Mouse (Mus musculus): ENCODE results near the gene Tnfrsf9. TPM values are rescaled to one million over a fixed set of nuclear protein-coding genes. Genes with fewer than 3 reads are reported as not detected.
"Not testable (repeated sequence)": the region's sequence is repeated elsewhere in the genome, so short reads cannot be mapped to it uniquely, and the experiment has no call there.

The Tnfrsf9 gene
- total and polyA plus RNA-seq, 2 experiments from 2014 or later, result 0.53 to 2.0 TPM

DNA sequence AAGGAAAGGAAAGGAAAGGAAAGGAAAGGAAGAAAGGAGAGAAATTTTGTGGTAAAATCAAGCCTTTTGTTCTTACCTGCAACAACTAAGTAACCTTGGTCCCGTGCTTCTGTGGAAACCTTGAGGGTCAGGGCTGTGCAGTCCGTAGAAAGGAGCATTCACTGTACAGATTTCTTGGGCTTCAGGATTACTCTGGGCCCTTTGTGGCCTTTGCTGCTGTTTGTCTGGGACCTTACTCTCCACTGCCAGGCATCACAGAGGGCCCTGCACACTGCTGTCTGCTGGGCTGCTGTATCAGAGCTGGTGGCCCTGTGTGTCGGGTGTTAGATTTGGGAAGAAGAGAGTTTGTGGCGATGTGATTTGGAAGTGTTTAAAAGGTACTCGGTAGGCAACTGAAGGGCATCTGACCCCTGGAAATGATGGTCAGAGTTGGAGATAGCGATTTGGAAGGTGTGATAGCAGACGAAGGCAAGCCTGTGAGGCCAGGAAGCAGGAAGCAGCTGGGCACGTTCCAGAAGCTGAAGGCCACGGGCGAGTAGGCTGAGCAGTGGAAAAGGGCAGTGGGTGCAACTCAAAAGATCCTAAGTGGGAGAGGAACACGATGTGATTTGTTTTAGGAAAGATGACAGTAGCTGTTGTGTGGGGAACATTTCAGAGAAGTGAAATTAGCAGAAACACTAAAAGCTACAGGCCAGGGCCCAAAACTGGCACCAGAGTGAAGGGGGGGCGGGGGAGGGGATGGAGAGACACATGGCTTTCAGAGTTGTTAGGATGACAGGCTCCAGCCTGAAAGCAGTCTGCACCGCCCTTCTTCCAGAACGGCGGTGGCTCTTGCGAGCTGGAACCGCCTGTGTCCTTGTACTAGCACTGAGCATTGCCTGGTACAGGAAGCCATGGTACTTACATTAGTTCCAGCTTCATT, 44.8 kb upstream of the Tnfrsf9 start:
- TF ChIP-seq CTCF (IDR thresholded peaks at IDR 0.05; ENCODE audit: low read depth) (no peak), EP300 (IDR thresholded peaks at IDR 0.05; ENCODE audit: low read depth) (no peak)
- H3K4me2 ChIP-seq (ENCODE audit: low read depth, low read length), result no peak overlapping the region
- WGBS, result 48% methylated on average over 17 of the region's 17 CpGs
- DNase-seq (ENCODE audit: low spot score) (no peak), ATAC-seq (ENCODE audit: insufficient read depth, low read depth) (no peak)
- peaks cover 33% of the 10 kb centered on the region for H3K36me3 ChIP-seq (replicated peaks; ENCODE audit: control insufficient read depth, insufficient read depth, low read length)
- no peak overlapping the region for H3K27ac ChIP-seq (ENCODE audit: low read depth)
- H3K9ac ChIP-seq (replicated peaks; ENCODE audit: low read depth, low read length), result no peak overlapping the region
- no peak overlapping the region for H3K4me3 ChIP-seq (ENCODE audit: low read depth, low read length)
- H3K9me3 ChIP-seq (replicated peaks; ENCODE audit: control insufficient read depth, low read length), result no peaks in the 10 kb centered on the region
- peaks cover 20% of the 10 kb centered on the region for H3K4me1 ChIP-seq (ENCODE audit: control insufficient read depth, insufficient read depth)
- no peaks in the 10 kb centered on the region for H3K27me3 ChIP-seq (ENCODE audit: control insufficient read depth, insufficient read depth, low read length)

DNA sequence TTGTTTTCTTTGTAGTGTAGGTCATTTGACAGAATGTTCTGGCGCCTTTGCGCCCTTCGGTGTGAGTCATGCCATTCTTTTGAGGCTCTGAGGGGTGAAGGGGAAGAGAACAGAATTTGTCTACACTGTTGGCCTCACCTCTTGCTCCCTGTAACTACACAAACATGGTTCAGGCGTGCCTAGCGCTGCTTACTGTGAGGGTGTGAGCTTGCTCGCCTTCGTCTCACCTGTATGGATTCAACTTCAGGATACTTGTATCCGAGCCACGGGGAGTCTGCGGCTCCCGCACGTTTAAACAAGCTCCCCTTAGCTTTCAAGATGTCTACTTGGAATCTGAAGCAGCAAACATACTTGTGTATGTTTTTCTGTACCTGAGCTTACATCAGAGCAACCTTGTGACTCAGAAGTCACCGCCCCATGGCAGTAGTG, 43.4 kb upstream of the Tnfrsf9 start:
- Histone ChIP-seq H3K27ac (ENCODE audit: low read depth) (peak overlapping the region; percentile 27), H3K9me3 (replicated peaks; ENCODE audit: control insufficient read depth, low read length) (no peaks in the 10 kb centered on the region), H3K27me3 (ENCODE audit: control insufficient read depth, insufficient read depth, low read length) (no peaks in the 10 kb centered on the region), H3K4me1 (ENCODE audit: control insufficient read depth, insufficient read depth) (peaks cover 20% of the 10 kb centered on the region), H3K36me3 (replicated peaks; ENCODE audit: control insufficient read depth, insufficient read depth, low read length) (peaks cover 26% of the 10 kb centered on the region), H3K4me3 (ENCODE audit: low read depth, low read length) (no peak overlapping the region), H3K9ac (replicated peaks; ENCODE audit: low read depth, low read length) (no peak overlapping the region), H3K4me2 (ENCODE audit: low read depth, low read length) (no peak overlapping the region)
- TF ChIP-seq EP300 (IDR thresholded peaks at IDR 0.05; ENCODE audit: low read depth) (no peak), CTCF (IDR thresholded peaks at IDR 0.05; ENCODE audit: low read depth) (no peak)
- no peak for DNase-seq (ENCODE audit: low spot score)
- 77% methylated on average over 13 of the region's 13 CpGs for WGBS
- no peak for ATAC-seq (ENCODE audit: insufficient read depth, low read depth)

DNA sequence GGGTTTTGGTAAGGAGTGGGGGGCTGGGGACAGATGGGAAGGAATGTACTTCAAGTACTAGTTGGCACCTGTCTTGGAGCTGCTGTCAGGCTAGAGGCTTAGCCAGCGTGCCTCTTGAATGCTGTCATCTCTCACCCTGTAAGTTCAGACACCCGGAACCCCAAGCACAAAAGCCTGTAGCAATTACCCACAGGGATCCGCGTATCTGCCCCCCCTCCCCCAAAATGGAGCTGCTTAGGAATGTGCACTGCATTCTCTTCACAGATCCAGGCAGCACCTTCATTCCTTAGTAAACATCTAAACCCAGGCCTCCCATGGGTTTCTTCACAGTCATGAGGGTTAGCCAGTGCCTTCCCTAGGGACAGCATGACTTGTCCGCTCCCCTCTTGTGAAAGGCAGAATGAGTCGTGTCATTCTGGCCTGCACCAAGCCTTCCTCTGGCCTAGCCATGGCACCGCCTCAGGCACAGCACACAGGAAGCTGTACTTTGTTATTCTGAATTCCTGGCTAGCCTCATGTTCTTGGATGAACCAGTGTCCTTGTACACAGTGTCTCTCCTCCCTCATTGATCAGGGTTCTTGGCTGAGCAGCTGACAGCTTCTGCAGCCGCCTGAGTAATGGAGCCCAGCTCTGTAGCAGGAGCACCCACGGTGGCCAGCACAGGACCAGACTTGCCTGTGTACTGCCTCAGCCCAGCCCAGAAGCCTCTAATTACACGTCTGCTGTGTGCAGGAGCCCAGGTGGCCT, 42.8 kb upstream of the Tnfrsf9 start:
- Histone ChIP-seq H3K27me3 (ENCODE audit: control insufficient read depth, insufficient read depth, low read length) (no peaks in the 10 kb centered on the region), H3K27ac (ENCODE audit: low read depth) (peak overlapping the region; percentile 27), H3K9ac (replicated peaks; ENCODE audit: low read depth, low read length) (0 out of 2 replicates have a peak overlapping the region, but pooled peaks have one; percentile 17), H3K9me3 (replicated peaks; ENCODE audit: control insufficient read depth, low read length) (no peaks in the 10 kb centered on the region), H3K4me2 (ENCODE audit: low read depth, low read length) (no peak overlapping the region), H3K4me1 (ENCODE audit: control insufficient read depth, insufficient read depth) (peaks cover 20% of the 10 kb centered on the region), H3K36me3 (replicated peaks; ENCODE audit: control insufficient read depth, insufficient read depth, low read length) (peaks cover 20% of the 10 kb centered on the region), H3K4me3 (ENCODE audit: low read depth, low read length) (no peak overlapping the region)
- TF ChIP-seq EP300 (IDR thresholded peaks at IDR 0.05; ENCODE audit: low read depth) (no peak), CTCF (IDR thresholded peaks at IDR 0.05; ENCODE audit: low read depth) (no peak)
- 28% methylated on average over 10 of the region's 10 CpGs for WGBS
- ATAC-seq (ENCODE audit: insufficient read depth, low read depth), result peak; percentile 65
- DNase-seq (ENCODE audit: low spot score), result no peak

DNA sequence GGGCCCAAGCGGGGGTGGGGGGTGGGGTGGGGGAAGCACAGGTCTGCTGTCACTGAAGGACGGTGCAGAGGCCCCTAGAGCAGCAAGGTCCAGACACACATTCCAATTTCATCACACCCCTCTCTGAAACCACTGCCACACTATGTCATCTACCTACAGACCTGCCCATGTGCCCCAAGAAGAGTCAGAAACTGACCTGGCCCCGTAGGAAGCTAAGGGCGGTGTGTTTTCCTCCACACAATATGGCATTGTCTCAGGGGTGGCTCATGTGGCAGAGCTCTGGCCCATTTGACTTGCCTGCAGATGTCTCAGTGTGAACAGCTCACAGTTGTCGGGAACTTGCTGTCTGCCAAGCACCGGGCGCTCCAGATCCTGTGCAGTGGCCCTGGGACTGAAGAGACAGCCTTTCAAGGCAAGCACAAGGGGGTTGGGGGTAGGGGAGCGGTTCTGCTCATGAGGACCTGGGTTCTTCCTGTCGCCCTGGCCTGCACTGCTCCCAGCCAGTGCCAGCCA, 42.2 kb upstream of the Tnfrsf9 start:
- no peak for DNase-seq (ENCODE audit: low spot score)

DNA sequence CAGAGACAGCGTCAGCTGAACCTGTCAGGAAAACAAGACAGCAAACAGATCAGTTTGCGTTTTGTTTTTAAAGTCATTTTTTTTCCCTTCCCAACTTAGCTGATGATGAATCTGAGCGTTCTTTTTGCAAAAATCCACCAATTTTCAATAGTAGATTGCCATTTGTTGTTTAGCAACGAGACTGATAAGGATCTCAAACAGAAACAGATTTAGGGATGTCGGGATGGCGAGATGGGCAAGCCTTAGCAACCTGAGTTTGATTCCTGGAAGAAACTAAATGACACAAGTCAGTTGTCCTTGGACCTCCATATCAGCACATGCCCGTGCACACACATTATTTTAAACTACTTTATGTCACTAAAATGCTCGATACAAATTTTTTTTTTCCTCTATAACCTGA, 41.7 kb upstream of the Tnfrsf9 start:
- 71% methylated on average over 8 of the region's 8 CpGs for WGBS
- no peaks in the 10 kb centered on the region for H3K9me3 ChIP-seq (replicated peaks; ENCODE audit: control insufficient read depth, low read length)
- peaks cover 20% of the 10 kb centered on the region for H3K4me1 ChIP-seq (ENCODE audit: control insufficient read depth, insufficient read depth)
- no peak overlapping the region for H3K4me2 ChIP-seq (ENCODE audit: low read depth, low read length)
- DNase-seq (ENCODE audit: low spot score) (no peak), ATAC-seq (ENCODE audit: insufficient read depth, low read depth) (no peak)
- H3K27ac ChIP-seq (ENCODE audit: low read depth), result no peak overlapping the region; the same call in 1 of the 2 replicates
- no peak overlapping the region for H3K4me3 ChIP-seq (ENCODE audit: low read depth, low read length)
- H3K36me3 ChIP-seq (replicated peaks; ENCODE audit: control insufficient read depth, insufficient read depth, low read length), result peaks cover 9% of the 10 kb centered on the region
- TF ChIP-seq EP300 (IDR thresholded peaks at IDR 0.05; ENCODE audit: low read depth) (no peak), CTCF (IDR thresholded peaks at IDR 0.05; ENCODE audit: low read depth) (no peak)
- no peak overlapping the region for H3K9ac ChIP-seq (replicated peaks; ENCODE audit: low read depth, low read length)
- no peaks in the 10 kb centered on the region for H3K27me3 ChIP-seq (ENCODE audit: control insufficient read depth, insufficient read depth, low read length)

More for the DNA sequence above, 42.2 kb upstream of the Tnfrsf9 start:
- 51% methylated on average over 9 of the region's 9 CpGs for WGBS
- Histone ChIP-seq H3K27ac (ENCODE audit: low read depth) (peak overlapping the region; percentile 27), H3K36me3 (replicated peaks; ENCODE audit: control insufficient read depth, insufficient read depth, low read length) (peaks cover 14% of the 10 kb centered on the region), H3K9me3 (replicated peaks; ENCODE audit: control insufficient read depth, low read length) (no peaks in the 10 kb centered on the region), H3K9ac (replicated peaks; ENCODE audit: low read depth, low read length) (no peak overlapping the region), H3K4me2 (ENCODE audit: low read depth, low read length) (no peak overlapping the region), H3K4me3 (ENCODE audit: low read depth, low read length) (no peak overlapping the region), H3K27me3 (ENCODE audit: control insufficient read depth, insufficient read depth, low read length) (no peaks in the 10 kb centered on the region), H3K4me1 (ENCODE audit: control insufficient read depth, insufficient read depth) (peaks cover 20% of the 10 kb centered on the region)
- TF ChIP-seq EP300 (IDR thresholded peaks at IDR 0.05; ENCODE audit: low read depth), result no peak
- no peak for TF ChIP-seq CTCF (IDR thresholded peaks at IDR 0.05; ENCODE audit: low read depth)
- ATAC-seq (ENCODE audit: insufficient read depth, low read depth), result 0 out of 2 replicates have a peak, but pooled peaks have one; percentile 5

DNA sequence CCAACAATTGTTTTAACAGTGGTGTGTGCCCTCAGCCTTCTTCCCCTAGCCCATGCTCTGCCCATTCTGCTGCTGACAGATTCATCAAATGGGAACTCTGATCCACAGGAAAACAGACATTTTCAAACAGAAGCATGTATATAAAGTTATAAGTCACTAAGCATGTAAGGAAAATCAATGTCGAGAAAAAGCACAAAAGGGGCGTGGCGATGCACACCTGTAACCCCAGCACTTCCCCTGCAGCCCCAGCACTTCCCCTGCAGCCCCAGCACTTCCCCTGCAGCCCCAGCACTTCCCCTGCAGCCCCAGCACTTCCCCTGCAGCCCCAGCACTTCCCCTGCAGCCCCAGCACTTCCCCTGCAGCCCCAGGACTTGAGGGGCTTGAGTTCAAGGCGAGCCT, 39.9 kb upstream of the Tnfrsf9 start:
- H3K27ac ChIP-seq (ENCODE audit: low read depth); H3K4me3 ChIP-seq (ENCODE audit: low read depth, low read length); H3K9me3 ChIP-seq (replicated peaks; ENCODE audit: control insufficient read depth, low read length); H3K36me3 ChIP-seq (replicated peaks; ENCODE audit: control insufficient read depth, insufficient read depth, low read length); H3K9ac ChIP-seq (replicated peaks; ENCODE audit: low read depth, low read length); H3K4me2 ChIP-seq (ENCODE audit: low read depth, low read length); H3K27me3 ChIP-seq (ENCODE audit: control insufficient read depth, insufficient read depth, low read length); ATAC-seq (ENCODE audit: insufficient read depth, low read depth); DNase-seq (ENCODE audit: low spot score): not testable (repeated sequence)
- WGBS, result 63% methylated on average over 4 of the region's 4 CpGs
- peaks cover 20% of the 10 kb centered on the region for H3K4me1 ChIP-seq (ENCODE audit: control insufficient read depth, insufficient read depth)

Measured in heart, postnatal 0 days (tissue).